Mouse (Mus musculus) midbrain, embryonic 11.5 days (tissue): Measurements from ENCODE around the gene Tmem87a. TPM values are rescaled to one million over a fixed set of nuclear protein-coding genes. Genes with fewer than 3 reads are reported as not detected.

Experiments
- ATAC-seq: fragments of 200-750 bp; cut with Nextera tagmentation; 2 replicates; pipeline ENCODE4 v1.8.0; 2017; ENCODE audit warnings: moderate TSS enrichment, moderate library complexity; ENCODE audit not compliant: low FRiP score
- DNase-seq: peaks from one replicate; pipeline ENCODE4 v3.0.0; 2015; ENCODE audit warnings: low spot score; ENCODE audit errors: missing footprints
- H3K27ac ChIP-seq: fragments of 300-500 bp; sonication (generic); 2 replicates; pipeline ENCODE4 v1.5.1; 2014; ENCODE audit warnings: low read depth, low read length
- H3K27me3 ChIP-seq: fragments of 300-500 bp; sonication (generic); 2 replicates; pipeline ENCODE4 v1.6.1; 2014; ENCODE audit warnings: mild to moderate bottlenecking, low read length, moderate library complexity, mixed read lengths; ENCODE audit not compliant: control insufficient read depth, insufficient read depth
- H3K36me3 ChIP-seq: fragments of 300-500 bp; sonication (generic); 2 replicates; pipeline ENCODE4 v1.6.1; 2014; ENCODE audit warnings: mild to moderate bottlenecking, low read length, moderate library complexity, mixed read lengths; ENCODE audit not compliant: control insufficient read depth, insufficient read depth
- H3K4me1 ChIP-seq: fragments of 300-500 bp; sonication (generic); 2 replicates; pipeline ENCODE4 v1.6.1; 2014; ENCODE audit warnings: low read length; ENCODE audit not compliant: control insufficient read depth, insufficient read depth
- H3K4me2 ChIP-seq: fragments of 300-500 bp; sonication (generic); 2 replicates; pipeline ENCODE4 v1.6.1; 2014; ENCODE audit warnings: mild to moderate bottlenecking, moderate library complexity
- H3K4me3 ChIP-seq: fragments of 300-500 bp; sonication (generic); 2 replicates; pipeline ENCODE4 v1.5.1; 2014; ENCODE audit warnings: low read depth, low read length
- H3K9ac ChIP-seq: fragments of 300-500 bp; sonication (generic); 2 replicates; pipeline ENCODE4 v1.6.1; 2014; ENCODE audit warnings: low read length
- H3K9me3 ChIP-seq: fragments of 300-500 bp; sonication (generic); 2 replicates; pipeline ENCODE4 v1.6.1; 2016; ENCODE audit warnings: low read length; ENCODE audit not compliant: control insufficient read depth
- WGBS: fragments of 180-500 bp; shearing (Covaris S2); extraction: QIAGEN DNeasy Blood & Tissue Kit; methylation state at CpG from one replicate; pipeline ENCODE4 v1.1.7; 2014; 5-methylcytosine and 5-hydroxymethylcytosine counted together
- polyA plus RNA-seq: library from polyadenylated mRNA; unstranded; fragments of >200 nt; fragmentation: Nextera tagmentation; extraction: Ambion mirVana; gene quantifications from 2 replicates; pipeline ENCODE4 v1.2.1, GENCODE M21; 2014

The Tmem87a gene
- polyA plus RNA-seq, 1 experiment from 2014 or later = 8.3 TPM

- H3K9ac ChIP-seq = no peak overlapping the region
- no peak overlapping the region for H3K4me2 ChIP-seq
- no peaks in the 10 kb centered on the region for H3K27me3 ChIP-seq
- no peak overlapping the region for H3K4me3 ChIP-seq
- 97% methylated on average over 3 of the region's 3 CpGs for WGBS
- ATAC-seq (no peak), DNase-seq (no peak)
- no peaks in the 10 kb centered on the region for H3K4me1 ChIP-seq
- no peak overlapping the region for H3K27ac ChIP-seq
- no peaks in the 10 kb centered on the region for H3K36me3 ChIP-seq
- H3K9me3 ChIP-seq = no peaks in the 10 kb centered on the region
These were observed 7.2 kb upstream of the Tmem87a start for GRCm38 (mm10) chr2:120411096-120411628.

- ATAC-seq = no peak
- 38% methylated on average over 14 of the region's 14 CpGs for WGBS
- no peaks in the 10 kb centered on the region for H3K27me3 ChIP-seq
These were observed 1.2 kb upstream of the Tmem87a start for GRCm38 (mm10) chr2:120404823-120405765.

GRCm38 (mm10) chr2:120403653-120403985 is 294 bp downstream of the Tmem87a start, which contains the start of gene Ganc:
Ganc (plus strand) TSS chr2:120403896.
- H3K27ac ChIP-seq = peak within 1 kb of the TSS; percentile 76
- H3K9ac ChIP-seq = peak within 1 kb of the TSS; percentile 84
- DNase-seq (no peak), ATAC-seq (peak; percentile 85)
- no peaks in the 10 kb centered on the region for H3K36me3 ChIP-seq
- H3K4me3 ChIP-seq = peak within 1 kb of the TSS; percentile 82
- peak within 1 kb of the TSS; percentile 66 for H3K4me2 ChIP-seq
- H3K27me3 ChIP-seq = no peaks in the 10 kb centered on the region
- under 1% methylated on average over 17 of the region's 17 CpGs for WGBS
- H3K9me3 ChIP-seq = no peaks in the 10 kb centered on the region
- peaks cover 12% of the 10 kb centered on the region for H3K4me1 ChIP-seq

More at GRCm38 (mm10) chr2:120404823-120405765, 1.2 kb upstream of the Tmem87a start:
- peak overlapping the region; percentile 63 for H3K4me2 ChIP-seq
- H3K4me1 ChIP-seq = peaks cover 12% of the 10 kb centered on the region
- H3K9me3 ChIP-seq = no peaks in the 10 kb centered on the region
- peak overlapping the region; percentile 83 for H3K9ac ChIP-seq
- H3K36me3 ChIP-seq = no peaks in the 10 kb centered on the region
- DNase-seq = no peak
- no peak overlapping the region; the same call in 1 of the 2 replicates for H3K27ac ChIP-seq
- H3K4me3 ChIP-seq = peak overlapping the region; percentile 82

- no peaks in the 10 kb centered on the region for H3K36me3 ChIP-seq
- WGBS = 71% methylated on average over 3 of the region's 3 CpGs
- H3K4me3 ChIP-seq = peak overlapping the region; percentile 82
- H3K4me1 ChIP-seq = peaks cover 12% of the 10 kb centered on the region
- no peaks in the 10 kb centered on the region for H3K27me3 ChIP-seq
- no peak for DNase-seq
- H3K4me2 ChIP-seq = peak overlapping the region; percentile 66
- no peaks in the 10 kb centered on the region for H3K9me3 ChIP-seq
- no peak overlapping the region for H3K27ac ChIP-seq
- H3K9ac ChIP-seq = 0 out of 2 replicates have a peak overlapping the region, but pooled peaks have one; percentile 24
- ATAC-seq = no peak
These were observed 1.1 kb downstream of the Tmem87a start for GRCm38 (mm10) chr2:120402813-120403212.

- WGBS = 92% methylated on average over 1 of the region's 1 CpGs
- Histone ChIP-seq H3K27me3 (no peaks in the 10 kb centered on the region), H3K4me3 (no peak overlapping the region), H3K9ac (no peak overlapping the region), H3K9me3 (no peaks in the 10 kb centered on the region), H3K4me1 (peaks cover 5% of the 10 kb centered on the region), H3K36me3 (peaks cover 3% of the 10 kb centered on the region), H3K27ac (no peak overlapping the region), H3K4me2 (no peak overlapping the region)
- no peak for ATAC-seq
- DNase-seq = no peak
These were observed 6.0 kb downstream of the Tmem87a start for GRCm38 (mm10) chr2:120397951-120398350.

- Histone ChIP-seq H3K27ac (no peak overlapping the region), H3K4me3 (no peak overlapping the region), H3K36me3 (peaks cover 5% of the 10 kb centered on the region), H3K9ac (no peak overlapping the region), H3K27me3 (no peaks in the 10 kb centered on the region), H3K9me3 (no peaks in the 10 kb centered on the region), H3K4me1 (no peaks in the 10 kb centered on the region), H3K4me2 (no peak overlapping the region)
- ATAC-seq = no peak
- DNase-seq = no peak
These were observed 11.5 kb downstream of the Tmem87a start for GRCm38 (mm10) chr2:120392406-120392805.

- H3K27ac ChIP-seq = no peak overlapping the region
- no peak overlapping the region for H3K9ac ChIP-seq
- H3K36me3 ChIP-seq = peaks cover 4% of the 10 kb centered on the region
- no peak overlapping the region for H3K4me3 ChIP-seq
- H3K27me3 ChIP-seq = no peaks in the 10 kb centered on the region
- H3K4me2 ChIP-seq = no peak overlapping the region
- DNase-seq = no peak
- ATAC-seq = no peak
- WGBS = 100% methylated on average over 1 of the region's 1 CpGs
- H3K4me1 ChIP-seq = no peaks in the 10 kb centered on the region
- H3K9me3 ChIP-seq = no peaks in the 10 kb centered on the region
These were observed 13.0 kb downstream of the Tmem87a start for GRCm38 (mm10) chr2:120390934-120391333.

- H3K27me3 ChIP-seq = no peaks in the 10 kb centered on the region
- no peak overlapping the region for H3K4me3 ChIP-seq
- no peaks in the 10 kb centered on the region for H3K4me1 ChIP-seq
- H3K9me3 ChIP-seq = no peaks in the 10 kb centered on the region
- H3K36me3 ChIP-seq = peaks cover 2% of the 10 kb centered on the region
- H3K9ac ChIP-seq = no peak overlapping the region
- no peak overlapping the region for H3K4me2 ChIP-seq
- no peak for ATAC-seq
- WGBS = 94% methylated on average over 3 of the region's 3 CpGs
- no peak overlapping the region for H3K27ac ChIP-seq
- no peak for DNase-seq
These were observed 14.5 kb downstream of the Tmem87a start for GRCm38 (mm10) chr2:120389376-120389775.

- ATAC-seq (no peak), DNase-seq (no peak)
- Histone ChIP-seq H3K36me3 (peaks cover 2% of the 10 kb centered on the region), H3K9me3 (no peaks in the 10 kb centered on the region), H3K27me3 (no peaks in the 10 kb centered on the region), H3K27ac (no peak overlapping the region), H3K4me1 (no peaks in the 10 kb centered on the region), H3K4me3 (no peak overlapping the region), H3K4me2 (no peak overlapping the region), H3K9ac (no peak overlapping the region)
- 96% methylated on average over 1 of the region's 1 CpGs for WGBS
These were observed 16.6 kb downstream of the Tmem87a start for GRCm38 (mm10) chr2:120387291-120387690.
